Mouse (Mus musculus) lung, embryonic 16.5 days (tissue): ENCODE data around the gene Pou2af1. TPM values are rescaled to one million over a fixed set of nuclear protein-coding genes. Genes with fewer than 3 reads are reported as not detected.

ENCODE experiments used
- ATAC-seq: fragments of 200-750 bp; cut with Nextera tagmentation; 2 replicates; pipeline ENCODE4 v1.8.0; 2017; ENCODE audit warnings: low read depth, mild to moderate bottlenecking, moderate library complexity
- H3K27ac ChIP-seq: fragments of 300-500 bp; sonication (generic); 2 replicates; pipeline ENCODE4 v1.5.1; 2014; ENCODE audit warnings: mild to moderate bottlenecking, control low read depth, low read length
- H3K27me3 ChIP-seq: fragments of 300-500 bp; sonication (generic); 2 replicates; pipeline ENCODE4 v1.6.1; 2014; ENCODE audit warnings: low read depth, low read length, mixed read lengths; ENCODE audit not compliant: control insufficient read depth, insufficient read depth
- H3K36me3 ChIP-seq: fragments of 300-500 bp; sonication (generic); 2 replicates; pipeline ENCODE4 v1.6.1; 2014; ENCODE audit warnings: low read length; ENCODE audit not compliant: control insufficient read depth, insufficient read depth
- H3K4me1 ChIP-seq: fragments of 300-500 bp; sonication (generic); replicated peaks from 2 replicates; pipeline ENCODE4 v1.6.1; 2014; ENCODE audit warnings: low read length, mixed read lengths; ENCODE audit not compliant: control insufficient read depth, insufficient read depth
- H3K4me2 ChIP-seq: fragments of 300-500 bp; sonication (generic); 2 replicates; pipeline ENCODE4 v1.6.1; 2014; ENCODE audit warnings: low read depth, low read length, control low read depth
- H3K4me3 ChIP-seq: fragments of 300-500 bp; sonication (generic); 2 replicates; pipeline ENCODE4 v1.5.1; 2014; ENCODE audit warnings: mild to moderate bottlenecking, low read length, control low read depth
- H3K9ac ChIP-seq: fragments of 300-500 bp; sonication (generic); 2 replicates; pipeline ENCODE4 v1.6.1; 2014; ENCODE audit warnings: low read length, control low read depth
- H3K9me3 ChIP-seq: fragments of 300-500 bp; sonication (generic); 2 replicates; pipeline ENCODE4 v1.6.1; 2016; ENCODE audit warnings: low read length; ENCODE audit not compliant: control insufficient read depth
- WGBS: fragments of 180-500 bp; shearing (Covaris S2); extraction: QIAGEN DNeasy Blood & Tissue Kit; methylation state at CpG from one replicate; pipeline ENCODE4 v1.1.7; 2014; 5-methylcytosine and 5-hydroxymethylcytosine counted together
- polyA plus RNA-seq: library from polyadenylated mRNA; unstranded; fragments of >200 nt; fragmentation: Nextera tagmentation; extraction: Ambion mirVana; gene quantifications from 2 replicates; pipeline ENCODE4 v1.2.1, GENCODE M21; 2015

The Pou2af1 gene
- polyA plus RNA-seq, 1 experiment from 2014 or later = 0.11 TPM

- no peaks in the 10 kb centered on the region for H3K27me3 ChIP-seq
- no peaks in the 10 kb centered on the region for H3K9me3 ChIP-seq
- H3K27ac ChIP-seq = no peak overlapping the region
- H3K4me2 ChIP-seq = no peak overlapping the region
- no peak overlapping the region for H3K4me3 ChIP-seq
- ATAC-seq = 0 out of 2 replicates have a peak, but pooled peaks have one; percentile 15
- 80% methylated on average over 5 of the region's 5 CpGs for WGBS
- peaks cover 10% of the 10 kb centered on the region; the same call in 1 of the 2 replicates for H3K4me1 ChIP-seq
- H3K9ac ChIP-seq = no peak overlapping the region
- no peaks in the 10 kb centered on the region for H3K36me3 ChIP-seq
Observed at GRCm38 (mm10) chr9:51268852-51269251, 55.3 kb downstream of the Pou2af1 start.

- Histone ChIP-seq H3K9me3 (no peaks in the 10 kb centered on the region), H3K9ac (no peak overlapping the region)
- 70% methylated on average over 8 of the region's 8 CpGs for WGBS
Observed at GRCm38 (mm10) chr9:51271073-51271472, 57.6 kb downstream of the Pou2af1 start.

DNA sequence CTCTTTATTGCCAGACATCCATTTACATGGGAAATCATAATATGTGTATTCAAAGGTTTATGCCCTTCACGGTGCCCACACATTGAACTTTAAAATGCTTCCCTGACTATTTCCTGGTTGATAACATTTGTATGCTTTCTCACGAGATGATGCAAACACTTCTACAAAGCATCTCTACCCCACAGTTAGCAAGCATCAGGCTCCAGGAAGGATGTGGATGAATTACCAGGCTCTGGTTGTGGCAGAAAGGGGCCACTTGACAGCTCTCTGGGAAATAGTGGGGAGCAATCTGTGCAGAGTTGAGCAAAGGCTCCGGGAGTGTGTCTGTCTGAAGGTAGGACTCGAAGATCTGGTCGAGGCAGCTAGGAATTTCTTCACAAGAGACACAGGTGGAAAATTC lies 58.6 kb downstream of the Pou2af1 start:
- Histone ChIP-seq H3K4me1 (peaks cover 16% of the 10 kb centered on the region), H3K4me3 (no peak overlapping the region), H3K27ac (0 out of 2 replicates have a peak overlapping the region, but pooled peaks have one; percentile 1), H3K4me2 (no peak overlapping the region), H3K9me3 (no peaks in the 10 kb centered on the region), H3K27me3 (no peaks in the 10 kb centered on the region), H3K36me3 (no peaks in the 10 kb centered on the region), H3K9ac (no peak overlapping the region)
- 40% methylated on average over 5 of the region's 5 CpGs for WGBS
- ATAC-seq = no peak

More at GRCm38 (mm10) chr9:51271073-51271472, 57.6 kb downstream of the Pou2af1 start:
- H3K27ac ChIP-seq = no peak overlapping the region
- no peak for ATAC-seq
- no peak overlapping the region for H3K4me2 ChIP-seq
- H3K4me1 ChIP-seq = peaks cover 16% of the 10 kb centered on the region
- no peaks in the 10 kb centered on the region for H3K36me3 ChIP-seq
- H3K4me3 ChIP-seq = no peak overlapping the region
- no peaks in the 10 kb centered on the region for H3K27me3 ChIP-seq

DNA sequence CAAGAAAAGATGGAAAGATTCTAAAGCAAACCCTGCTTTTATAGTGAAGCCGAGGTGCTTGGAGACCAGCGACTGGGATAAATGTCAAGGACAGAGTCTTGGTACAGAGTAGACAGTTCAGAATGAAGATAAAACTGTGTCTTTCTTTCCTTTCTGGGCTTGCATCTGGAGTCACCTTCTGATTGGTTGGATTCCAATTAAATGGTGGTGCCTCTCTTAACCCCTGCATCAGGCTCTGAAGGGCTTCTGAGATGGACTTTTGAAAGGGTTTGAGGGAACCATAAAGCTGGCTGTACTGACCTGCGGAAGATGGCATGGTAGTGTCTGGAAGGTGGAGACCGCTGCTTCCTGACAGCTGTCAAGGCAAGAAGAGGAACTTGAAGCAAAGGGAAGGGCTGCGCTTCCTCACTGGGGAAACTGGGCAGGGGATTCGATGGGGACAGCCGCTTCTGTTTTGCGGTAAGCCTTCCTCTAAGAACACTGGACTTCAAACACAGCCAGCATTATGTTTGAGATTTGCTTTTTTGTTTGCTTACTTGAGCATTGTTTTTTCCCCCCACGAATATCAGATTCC lies 60.2 kb downstream of the Pou2af1 start:
- Histone ChIP-seq H3K27me3 (no peaks in the 10 kb centered on the region), H3K27ac (no peak overlapping the region), H3K36me3 (no peaks in the 10 kb centered on the region), H3K9ac (no peak overlapping the region), H3K9me3 (no peaks in the 10 kb centered on the region), H3K4me3 (no peak overlapping the region), H3K4me1 (peaks cover 20% of the 10 kb centered on the region), H3K4me2 (no peak overlapping the region)
- no peak for ATAC-seq
- 59% methylated on average over 9 of the region's 9 CpGs for WGBS

- 9% methylated on average over 4 of the region's 4 CpGs for WGBS
- H3K4me1 ChIP-seq = peaks cover 23% of the 10 kb centered on the region
- ATAC-seq = no peak
- no peaks in the 10 kb centered on the region for H3K9me3 ChIP-seq
- H3K9ac ChIP-seq = 0 out of 2 replicates have a peak overlapping the region, but pooled peaks have one; percentile 43
- peak overlapping the region; percentile 69 for H3K27ac ChIP-seq
- H3K4me3 ChIP-seq = no peak overlapping the region
- no peaks in the 10 kb centered on the region for H3K27me3 ChIP-seq
- no peaks in the 10 kb centered on the region for H3K36me3 ChIP-seq
- H3K4me2 ChIP-seq = peak overlapping the region; percentile 1; the same call in 1 of the 2 replicates
Observed at GRCm38 (mm10) chr9:51274678-51275077, 61.2 kb downstream of the Pou2af1 start.

DNA sequence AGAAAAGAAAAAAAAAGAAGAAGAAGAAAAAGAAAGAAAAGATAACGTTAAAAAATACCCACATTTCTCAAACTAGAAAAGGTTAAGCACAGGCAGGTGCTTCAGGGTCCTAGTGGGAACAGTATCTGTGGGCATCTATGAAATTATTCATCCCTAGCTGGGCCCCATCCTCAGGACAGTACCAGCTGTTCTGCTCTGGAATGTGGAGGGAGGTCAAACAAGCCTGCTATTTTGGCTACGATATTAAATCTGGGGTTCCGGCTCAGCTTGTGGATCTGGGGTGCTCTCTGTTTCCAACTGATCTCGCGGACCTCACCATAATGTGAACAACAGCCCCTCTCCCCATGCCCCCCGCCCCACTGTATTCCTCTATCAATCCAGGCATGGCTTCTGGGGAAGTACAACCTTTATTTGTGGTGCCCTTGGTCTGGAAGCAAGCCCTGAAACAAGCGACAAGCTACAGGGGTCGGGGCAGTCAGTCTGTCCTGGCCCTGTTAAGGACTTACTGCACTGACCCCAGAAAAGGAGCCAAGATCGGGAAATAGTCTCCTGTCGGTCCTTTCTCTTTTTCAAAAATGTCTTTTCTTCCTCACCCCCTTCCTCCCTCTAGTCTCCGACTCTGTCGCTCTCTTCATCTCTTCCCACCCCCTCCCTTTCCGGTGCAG lies 64.5 kb downstream of the Pou2af1 start:
- Histone ChIP-seq H3K9ac (peak overlapping the region; percentile 76), H3K4me1 (peaks cover 20% of the 10 kb centered on the region), H3K27me3 (no peaks in the 10 kb centered on the region), H3K27ac (peak overlapping the region; percentile 91), H3K4me2 (peak overlapping the region; percentile 87), H3K4me3 (peak overlapping the region; percentile 68), H3K36me3 (no peaks in the 10 kb centered on the region), H3K9me3 (no peaks in the 10 kb centered on the region)
- WGBS = 19% methylated on average over 13 of the region's 13 CpGs
- 0 out of 2 replicates have a peak, but pooled peaks have one; percentile 10 for ATAC-seq

GRCm38 (mm10) chr9:51278500-51279381 lies 65.2 kb downstream of the Pou2af1 start, which contains the start of gene Colca2:
Colca2 (minus strand) TSS chr9:51278569.
- peak; percentile 98 for ATAC-seq
- WGBS = under 1% methylated on average over 48 of the region's 53 CpGs
- Histone ChIP-seq H3K27me3 (no peaks in the 10 kb centered on the region), H3K9ac (peak within 1 kb of the TSS; percentile 76), H3K36me3 (no peaks in the 10 kb centered on the region), H3K4me1 (peaks cover 15% of the 10 kb centered on the region), H3K9me3 (no peaks in the 10 kb centered on the region), H3K27ac (peak within 1 kb of the TSS; percentile 91), H3K4me2 (peak within 1 kb of the TSS; percentile 87), H3K4me3 (peak within 1 kb of the TSS; percentile 68)

GRCm38 (mm10) chr9:51286079-51286478 lies 72.6 kb downstream of the Pou2af1 start:
- no peaks in the 10 kb centered on the region for H3K27me3 ChIP-seq
- peaks cover 5% of the 10 kb centered on the region for H3K4me1 ChIP-seq
- H3K9me3 ChIP-seq = no peaks in the 10 kb centered on the region
- WGBS = 21% methylated on average over 2 of the region's 2 CpGs
- no peak overlapping the region for H3K4me3 ChIP-seq
- peak overlapping the region; percentile 63; the same call in 1 of the 2 replicates for H3K27ac ChIP-seq
- no peak overlapping the region for H3K9ac ChIP-seq
- ATAC-seq = peak; percentile 87
- H3K4me2 ChIP-seq = no peak overlapping the region
- no peaks in the 10 kb centered on the region for H3K36me3 ChIP-seq
